Mouse (Mus musculus): ENCODE data around the gene Lats2. TPM values are rescaled to one million over a fixed set of nuclear protein-coding genes. Genes with fewer than 3 reads are reported as not detected.

Gene Lats2
- total and polyA plus RNA-seq, 3 experiments = 1.1 to 4.0 (median 1.5) TPM

DNA sequence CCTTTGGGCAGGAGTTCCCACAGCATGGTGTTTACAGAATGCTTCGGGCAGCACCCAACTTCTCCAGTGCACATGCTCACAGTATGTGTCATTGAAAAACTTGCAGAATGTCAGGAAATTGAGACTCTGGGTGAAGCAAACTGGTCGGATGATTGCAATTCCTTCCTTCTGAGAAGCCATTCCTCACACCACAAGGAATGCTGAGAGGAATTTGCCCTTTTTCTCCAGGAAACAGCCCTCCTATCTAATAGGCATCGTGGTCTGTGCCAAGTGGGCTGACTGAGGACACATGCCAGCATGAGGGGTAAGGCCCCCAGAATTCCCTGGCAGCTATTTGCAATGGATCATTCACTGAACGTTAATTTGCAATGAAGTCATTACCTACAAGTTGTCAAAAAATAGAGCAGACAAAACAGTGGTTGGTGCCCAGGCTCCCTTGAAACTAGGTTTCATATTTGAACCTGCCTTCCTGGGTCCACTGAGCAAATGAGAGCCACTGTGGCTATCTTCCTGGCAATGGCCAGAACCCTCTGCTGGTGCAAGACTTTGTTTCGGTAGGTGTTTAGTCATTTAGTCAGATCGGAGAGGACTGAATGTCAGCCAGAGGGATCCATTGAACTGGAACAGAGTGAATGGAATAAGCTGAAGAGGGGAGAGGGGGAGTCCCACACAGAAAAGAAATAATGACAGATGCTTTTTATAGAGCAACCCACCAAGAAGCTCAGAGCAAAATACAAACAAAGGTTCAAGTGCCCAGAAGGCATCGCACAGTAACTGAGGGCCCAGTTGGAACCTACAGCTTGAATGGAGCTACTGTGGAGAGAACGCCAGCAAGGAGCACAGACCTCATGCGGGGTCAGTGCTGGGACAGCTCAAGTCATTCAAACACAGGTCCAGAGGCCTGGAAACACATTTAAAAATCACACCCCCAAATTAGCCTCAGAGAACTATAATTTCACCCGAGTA is 2.5 kb upstream of the Lats2 start:
- Histone ChIP-seq H3K79me2 (replicated peaks; ENCODE audit: control insufficient read depth, extremely low read depth, insufficient read depth, poor library complexity, severe bottlenecking) (no peaks in the 10 kb centered on the region), H3K4me1 (ENCODE audit: control insufficient read depth in 1 of 2, insufficient read depth in 2 of 2) (peaks cover 0 to 19% of the 10 kb centered on the region in 2 experiments; a peak in 2 of 4 replicates), H3K9me3 (replicated peaks; ENCODE audit: low read length) (no peaks in the 10 kb centered on the region), H3K36me3 (replicated peaks in 1 of 2; ENCODE audit: control insufficient read depth in 1 of 2, insufficient read depth in 1 of 2, low read length in 1 of 2) (no peaks in the 10 kb centered on the region), H3K27ac (ENCODE audit: insufficient read depth, low read depth) (no peak overlapping the region), H3K4me3 (replicated peaks in 1 of 3; ENCODE audit: low read depth in 2 of 3, low read length in 2 of 3, poor library complexity in 1 of 3) (no peak overlapping the region), H3K9ac (ENCODE audit: insufficient read depth, low read depth) (no peak overlapping the region), H3K4me2 (ENCODE audit: insufficient read depth, low read depth, poor library complexity, severe bottlenecking) (peak overlapping the region; percentile 23; the same call in 1 of the 2 replicates), H3K27me3 (replicated peaks) (no peaks in the 10 kb centered on the region)
- peak; percentile 51; the same call in 1 of the 2 replicates for TF ChIP-seq IRF4 (IDR thresholded peaks at IDR 0.05; ENCODE audit: low read depth, low read length)
- no peak for TF ChIP-seq MAFK (IDR thresholded peaks at IDR 0.05; ENCODE audit: insufficient replicate concordance, low read length)
- TF ChIP-seq BHLHE40 (IDR thresholded peaks at IDR 0.05; ENCODE audit: low read depth, low read length) = no peak
- TF ChIP-seq ZNF384 (IDR thresholded peaks at IDR 0.05; ENCODE audit: low read depth, low read length) = no peak
- TF ChIP-seq ETS1 (conservative IDR thresholded peaks at IDR 0.05; ENCODE audit: low read depth, low read length) = 0 out of 2 replicates have a peak, but pooled peaks have one; percentile 34
- no peak for TF ChIP-seq PAX5 (IDR thresholded peaks at IDR 0.05; ENCODE audit: low read length)
- TF ChIP-seq MYC (IDR thresholded peaks at IDR 0.05; ENCODE audit: low read depth, low read length) = no peak
- no peak for TF ChIP-seq UBTF (IDR thresholded peaks at IDR 0.05; ENCODE audit: low read depth, low read length)
- TF ChIP-seq GABPA (IDR thresholded peaks at IDR 0.05; ENCODE audit: insufficient replicate concordance, low read depth, low read length) = no peak
- no peak for TF ChIP-seq ELF1 (IDR thresholded peaks at IDR 0.05; ENCODE audit: low read depth, low read length)
- no peak for TF ChIP-seq ZC3H11A (IDR thresholded peaks at IDR 0.05; ENCODE audit: low read depth, low read length)
- no peak for TF ChIP-seq MAX (IDR thresholded peaks at IDR 0.05; ENCODE audit: low read length)
- TF ChIP-seq E2F4 (IDR thresholded peaks at IDR 0.05; ENCODE audit: insufficient replicate concordance, low read depth, low read length) = no peak
- peak; percentile 51; the same call in 1 of the 2 replicates for TF ChIP-seq MEF2A (IDR thresholded peaks at IDR 0.05; ENCODE audit: borderline replicate concordance, low read depth, low read length)
- no peak for TF ChIP-seq TBP (conservative IDR thresholded peaks at IDR 0.05; ENCODE audit: low read depth, low read length)
- no peak for TF ChIP-seq ZKSCAN1 (IDR thresholded peaks at IDR 0.05; ENCODE audit: borderline replicate concordance, low read depth, low read length)
- no peak for TF ChIP-seq HCFC1 (IDR thresholded peaks at IDR 0.05; ENCODE audit: low read depth, low read length)
- TF ChIP-seq NRF1 (IDR thresholded peaks at IDR 0.05; ENCODE audit: low read depth, low read length) = no peak
- no peak for TF ChIP-seq NELFE (IDR thresholded peaks at IDR 0.05; ENCODE audit: low read depth, low read length)
- TF ChIP-seq SMC3 (IDR thresholded peaks at IDR 0.05; ENCODE audit: low read depth, low read length) = no peak
- no peak for TF ChIP-seq RCOR1 (conservative IDR thresholded peaks at IDR 0.05; ENCODE audit: low read depth, low read length)
- TF ChIP-seq POLR2A (IDR thresholded peaks at IDR 0.05; ENCODE audit: low read depth, low read length) = no peak
- dilution Hi-C loops (cut with MboI; ENCODE audit: extremely low pct_ligation_motif_present, extremely low pct_unique_long_range_greater_than_20kb, low sequenced_read_pairs) (no loop called here), in situ Hi-C loops (cut with MboI; ENCODE audit: low pct_ligation_motif_present, low pct_unique_long_range_greater_than_20kb, low sequenced_read_pairs) (no loop called here)
- peak; percentile 63 for DNase-seq (ENCODE audit: extremely low read depth)

Measured in CH12.LX (cell line).